Mouse (Mus musculus) stomach, postnatal 0 days (tissue): ENCODE data around the gene Tesk1. TPM values are rescaled to one million over a fixed set of nuclear protein-coding genes. Genes with fewer than 3 reads are reported as not detected.

Source experiments
- ATAC-seq: fragments of 200-750 bp; cut with Nextera tagmentation; 2 replicates; pipeline ENCODE4 v1.8.0; 2017; ENCODE audit not compliant: low FRiP score, low TSS enrichment
- DNase-seq: peaks from one replicate; pipeline ENCODE4 v3.0.0-alpha.2; 2016; ENCODE audit warnings: low spot score
- H3K27ac ChIP-seq: fragments of 300-500 bp; sonication (generic); replicated peaks from 2 replicates; pipeline ENCODE4 v1.5.1; 2014; ENCODE audit warnings: mild to moderate bottlenecking, control low read depth
- H3K27me3 ChIP-seq: fragments of 300-500 bp; sonication (generic); 2 replicates; pipeline ENCODE4 v1.6.1; 2014; ENCODE audit warnings: low read length; ENCODE audit not compliant: control insufficient read depth, insufficient read depth
- H3K36me3 ChIP-seq: fragments of 300-500 bp; sonication (generic); 2 replicates; pipeline ENCODE4 v1.6.1; 2014; ENCODE audit warnings: low read length, mixed read lengths; ENCODE audit not compliant: control insufficient read depth, insufficient read depth
- H3K4me1 ChIP-seq: fragments of 300-500 bp; sonication (generic); replicated peaks from 2 replicates; pipeline ENCODE4 v1.6.1; 2014; ENCODE audit warnings: antibody characterized with exemption; ENCODE audit not compliant: control insufficient read depth, insufficient read depth
- H3K4me2 ChIP-seq: fragments of 300-500 bp; sonication (generic); replicated peaks from 2 replicates; pipeline ENCODE4 v1.6.1; 2014; ENCODE audit warnings: low read depth, mild to moderate bottlenecking, control low read depth, moderate library complexity
- H3K4me3 ChIP-seq: fragments of 300-500 bp; sonication (generic); 2 replicates; pipeline ENCODE4 v1.5.1; 2014; ENCODE audit warnings: low read depth, low read length, control low read depth
- H3K9ac ChIP-seq: fragments of 300-500 bp; sonication (generic); 2 replicates; pipeline ENCODE4 v1.6.1; 2014; ENCODE audit warnings: mild to moderate bottlenecking, low read length, control low read depth, mixed read lengths
- H3K9me3 ChIP-seq: fragments of 300-500 bp; sonication (generic); 2 replicates; pipeline ENCODE4 v1.6.1; 2016; ENCODE audit warnings: low read length; ENCODE audit not compliant: control insufficient read depth
- CTCF ChIP-seq: IDR thresholded peaks from 2 replicates; pipeline ENCODE4 v1.5.1; 2016; ENCODE audit warnings: antibody characterized with exemption, low read depth, mild to moderate bottlenecking, moderate library complexity
- EP300 ChIP-seq: optimal IDR thresholded peaks from 2 replicates; pipeline ENCODE3; 2016; ENCODE audit warnings: antibody characterized with exemption
- WGBS: fragments of 180-500 bp; shearing (Covaris S2); extraction: QIAGEN DNeasy Blood & Tissue Kit; methylation state at CpG from one replicate; pipeline ENCODE4 v1.1.7; 2014; 5-methylcytosine and 5-hydroxymethylcytosine counted together
- polyA plus RNA-seq: library from polyadenylated mRNA; unstranded; fragments of >200 nt; fragmentation: Nextera tagmentation; extraction: Ambion mirVana; gene quantifications from 2 replicates; pipeline ENCODE4 v1.2.1, GENCODE M21; 2015

Gene Tesk1
- polyA plus RNA-seq, 1 experiment from 2014 or later, result 4.7 TPM

GRCm38 (mm10) chr4:43406162-43406971 lies 35.4 kb upstream of the Tesk1 start:
- Histone ChIP-seq H3K9ac (peak overlapping the region; percentile 60), H3K4me3 (peak overlapping the region; percentile 43), H3K4me2 (peak overlapping the region; percentile 65), H3K36me3 (0 out of 2 replicates have a peak, but pooled peaks cover 3% of the 10 kb centered on the region), H3K4me1 (peaks cover 11% of the 10 kb centered on the region), H3K27ac (peak overlapping the region; percentile 93), H3K27me3 (no peaks in the 10 kb centered on the region), H3K9me3 (no peaks in the 10 kb centered on the region)
- ATAC-seq (peak; percentile 94), DNase-seq (peak; percentile 83)
- WGBS, result 6% methylated on average over 28 of the region's 28 CpGs
- TF ChIP-seq EP300 (no peak), CTCF (peak; percentile 79)

- ATAC-seq, result no peak
- 68% methylated on average over 12 of the region's 12 CpGs for WGBS
- H3K4me2 ChIP-seq, result peak overlapping the region; percentile 65
- H3K4me3 ChIP-seq, result peak overlapping the region; percentile 43
- H3K4me1 ChIP-seq, result peaks cover 6% of the 10 kb centered on the region
- no peak for DNase-seq
- 0 out of 2 replicates have a peak, but pooled peaks cover 3% of the 10 kb centered on the region for H3K36me3 ChIP-seq
- peak overlapping the region; percentile 93 for H3K27ac ChIP-seq
- H3K9ac ChIP-seq, result peak overlapping the region; percentile 60; the same call in 1 of the 2 replicates
- no peaks in the 10 kb centered on the region for H3K27me3 ChIP-seq
- TF ChIP-seq CTCF, result no peak
- no peak for TF ChIP-seq EP300
- H3K9me3 ChIP-seq, result no peaks in the 10 kb centered on the region
Measured at GRCm38 (mm10) chr4:43407071-43407920, 34.4 kb upstream of the Tesk1 start.

- no peak overlapping the region for H3K4me2 ChIP-seq
- no peak for TF ChIP-seq CTCF
- TF ChIP-seq EP300, result no peak
- H3K27me3 ChIP-seq, result no peaks in the 10 kb centered on the region
- no peak for DNase-seq
- no peaks in the 10 kb centered on the region for H3K9me3 ChIP-seq
- peaks cover 15% of the 10 kb centered on the region for H3K36me3 ChIP-seq
- no peak overlapping the region for H3K4me3 ChIP-seq
- H3K4me1 ChIP-seq, result no peaks in the 10 kb centered on the region
- no peak overlapping the region for H3K27ac ChIP-seq
- no peak for ATAC-seq
- H3K9ac ChIP-seq, result no peak overlapping the region
- WGBS, result 91% methylated on average over 14 of the region's 14 CpGs
Measured at GRCm38 (mm10) chr4:43414761-43415160, 27.0 kb upstream of the Tesk1 start.

- Histone ChIP-seq H3K4me2 (no peak overlapping the region), H3K27me3 (no peaks in the 10 kb centered on the region), H3K36me3 (peaks cover 12% of the 10 kb centered on the region), H3K27ac (no peak overlapping the region), H3K9ac (no peak overlapping the region), H3K4me3 (no peak overlapping the region), H3K9me3 (no peaks in the 10 kb centered on the region), H3K4me1 (no peaks in the 10 kb centered on the region)
- ATAC-seq, result no peak
- TF ChIP-seq CTCF, result no peak
- TF ChIP-seq EP300, result no peak
- no peak for DNase-seq
- 88% methylated on average over 29 of the region's 29 CpGs for WGBS
Measured at GRCm38 (mm10) chr4:43415221-43416070, 26.3 kb upstream of the Tesk1 start.

GRCm38 (mm10) chr4:43416071-43416490 lies 25.7 kb upstream of the Tesk1 start:
- Histone ChIP-seq H3K36me3 (peaks cover 12% of the 10 kb centered on the region), H3K27me3 (no peaks in the 10 kb centered on the region), H3K4me3 (no peak overlapping the region), H3K9me3 (no peaks in the 10 kb centered on the region), H3K4me1 (no peaks in the 10 kb centered on the region), H3K27ac (no peak overlapping the region), H3K9ac (no peak overlapping the region), H3K4me2 (no peak overlapping the region)
- DNase-seq, result no peak
- no peak for ATAC-seq
- no peak for TF ChIP-seq EP300
- TF ChIP-seq CTCF, result no peak
- WGBS, result 95% methylated on average over 22 of the region's 22 CpGs
